Mouse (Mus musculus) bone marrow, adult 2 months (tissue): ENCODE measurements around the gene Etv6.

ENCODE experiments used
- CTCF ChIP-seq: fragments of 200-500 bp; IDR thresholded peaks from 2 replicates; pipeline ENCODE4 v1.5.1; 2011; ENCODE audit warnings: low read length, control low read depth; ENCODE audit not compliant: control insufficient read depth, insufficient read depth
- POLR2A ChIP-seq: fragments of 200-500 bp; IDR thresholded peaks from 2 replicates; pipeline ENCODE4 v1.6.1; 2011; ENCODE audit warnings: low read depth, mild to moderate bottlenecking, control low read depth, low read length, borderline replicate concordance; ENCODE audit not compliant: control insufficient read depth

- TF ChIP-seq POLR2A (no peak), CTCF (no peak)
These were observed 215.3 kb downstream of the Etv6 start for GRCm38 (mm10) chr6:134250764-134251163.
